Mouse (Mus musculus): ENCODE measurements around the gene 1700061G19Rik.

DNA sequence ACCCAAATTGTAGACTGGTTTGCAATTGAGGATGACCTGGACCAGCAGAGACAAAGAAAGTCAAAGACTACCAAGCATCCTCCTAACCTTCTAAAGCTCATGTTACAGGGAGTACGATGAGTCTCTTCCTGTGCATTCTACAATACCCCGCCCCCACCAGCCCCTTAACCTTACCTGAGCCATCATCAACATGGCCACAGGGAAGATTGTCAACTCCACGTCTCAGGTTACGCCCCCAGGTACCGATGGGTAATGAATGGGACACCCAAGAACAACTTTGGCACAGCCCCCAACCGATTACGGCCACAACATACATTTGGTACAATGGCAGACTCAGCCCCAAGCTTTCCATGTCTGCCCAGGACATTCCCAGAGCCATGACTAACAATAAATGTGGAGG is 34.8 kb upstream of the 1700061G19Rik start:
- no peak for TF ChIP-seq CTCF (IDR thresholded peaks at IDR 0.05; ENCODE audit: insufficient read depth, low read depth, low read length)
- no peak for TF ChIP-seq POLR2A (IDR thresholded peaks at IDR 0.05; ENCODE audit: insufficient read depth, low read depth, low read length)

Data from olfactory bulb, adult 2 months (tissue).